Mouse (Mus musculus) C2C12 (cell line): ENCODE data around the gene Lrrc4c.

ENCODE experiments used
- CTCF ChIP-seq: IDR thresholded peaks from one replicate; pipeline ENCODE4 v1.5.1; 2011; ENCODE audit not compliant: control insufficient read depth, insufficient read depth, insufficient read length
- MYOD1 ChIP-seq: IDR thresholded peaks from one replicate; pipeline ENCODE4 v1.6.1; 2011; ENCODE audit warnings: low read depth; ENCODE audit not compliant: control insufficient read depth, insufficient read length
- MYOG ChIP-seq: IDR thresholded peaks from one replicate; pipeline ENCODE4 v1.6.1; 2011; ENCODE audit not compliant: control insufficient read depth, insufficient read length; ENCODE audit errors: extremely low read depth
- USF1 ChIP-seq: IDR thresholded peaks from one replicate; pipeline ENCODE4 v1.6.1; 2011; ENCODE audit warnings: low read depth, mild to moderate bottlenecking, control low read depth, moderate library complexity

GRCm38 (mm10) chr2:97097965-97098364, 780.0 kb downstream of the Lrrc4c start:
- TF ChIP-seq USF1 (no peak), MYOG (no peak), CTCF (no peak), MYOD1 (no peak)
